Mouse (Mus musculus): ENCODE measurements around the gene Pex11g. TPM values are rescaled to one million over a fixed set of nuclear protein-coding genes. Genes with fewer than 3 reads are reported as not detected.

Pex11g gene
- polyA plus RNA-seq, 1 experiment from 2014 or later = 4.9 TPM

GRCm38 (mm10) chr8:3415259-3415658 is 52.2 kb downstream of the Pex11g start:
- WGBS = 71% methylated on average over 4 of the region's 4 CpGs
- no peaks in the 10 kb centered on the region; the same call in 1 of the 2 replicates for H3K9me3 ChIP-seq (replicated peaks)
- ATAC-seq (ENCODE audit: insufficient number of reproducible peaks, low FRiP score) = no peak
- no peaks in the 10 kb centered on the region for H3K27me3 ChIP-seq (replicated peaks)
- no peak overlapping the region for H3K4me2 ChIP-seq
- H3K27ac ChIP-seq (ENCODE audit: poor library complexity, severe bottlenecking) = no peak overlapping the region
- no peak overlapping the region for H3K9ac ChIP-seq
- no peak overlapping the region for H3K4me3 ChIP-seq
- peaks cover 76% of the 10 kb centered on the region for H3K4me1 ChIP-seq (replicated peaks)
- no peaks in the 10 kb centered on the region for H3K36me3 ChIP-seq

DNA sequence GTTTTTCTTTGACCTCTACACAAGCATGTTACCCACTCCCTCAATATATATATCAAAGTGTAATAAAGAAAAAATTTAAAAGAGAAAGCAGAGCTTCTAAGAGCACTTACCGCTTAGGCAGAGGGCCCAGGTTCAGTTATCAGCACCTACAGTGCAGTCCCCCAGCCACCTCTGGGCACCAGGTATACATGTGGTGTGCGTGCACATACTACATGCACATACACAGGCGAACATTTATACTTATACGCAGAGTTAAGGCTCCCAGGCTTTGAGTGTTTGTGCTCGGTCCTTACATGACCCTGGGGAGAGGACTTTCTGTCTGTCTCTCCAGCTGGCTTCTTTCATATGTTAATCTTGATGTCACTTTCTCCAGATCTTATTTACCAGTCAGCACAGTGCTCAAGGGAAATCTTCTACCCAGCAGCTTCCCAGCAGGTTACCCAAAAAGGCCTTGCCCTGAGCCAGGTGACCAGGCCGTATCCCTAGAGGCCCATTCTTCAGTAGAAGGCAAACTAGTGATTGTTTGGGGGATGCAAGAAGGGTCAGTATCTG is 52.8 kb downstream of the Pex11g start:
- no peak for ATAC-seq (ENCODE audit: insufficient number of reproducible peaks, low FRiP score)
- peaks cover 70% of the 10 kb centered on the region for H3K4me1 ChIP-seq (replicated peaks)
- H3K27ac ChIP-seq (ENCODE audit: poor library complexity, severe bottlenecking) = no peak overlapping the region
- H3K36me3 ChIP-seq = no peaks in the 10 kb centered on the region
- H3K9ac ChIP-seq = no peak overlapping the region
- no peaks in the 10 kb centered on the region; the same call in 1 of the 2 replicates for H3K9me3 ChIP-seq (replicated peaks)
- H3K4me2 ChIP-seq = no peak overlapping the region
- no peaks in the 10 kb centered on the region for H3K27me3 ChIP-seq (replicated peaks)
- H3K4me3 ChIP-seq = no peak overlapping the region
- 71% methylated on average over 6 of the region's 6 CpGs for WGBS

- Histone ChIP-seq H3K4me1 (replicated peaks) (peaks cover 58% of the 10 kb centered on the region), H3K27me3 (replicated peaks) (no peaks in the 10 kb centered on the region), H3K27ac (ENCODE audit: poor library complexity, severe bottlenecking) (no peak overlapping the region), H3K4me2 (no peak overlapping the region), H3K4me3 (no peak overlapping the region), H3K9ac (no peak overlapping the region), H3K9me3 (replicated peaks) (no peaks in the 10 kb centered on the region; the same call in 1 of the 2 replicates), H3K36me3 (no peaks in the 10 kb centered on the region)
- no peak for ATAC-seq (ENCODE audit: insufficient number of reproducible peaks, low FRiP score)
- WGBS = 95% methylated on average over 1 of the region's 1 CpGs
These were observed 54.7 kb downstream of the Pex11g start for GRCm38 (mm10) chr8:3412816-3413215.

- Histone ChIP-seq H3K4me3 (no peak overlapping the region), H3K9ac (no peak overlapping the region), H3K36me3 (no peaks in the 10 kb centered on the region), H3K4me1 (replicated peaks) (peaks cover 51% of the 10 kb centered on the region), H3K4me2 (no peak overlapping the region), H3K27ac (ENCODE audit: poor library complexity, severe bottlenecking) (peak overlapping the region; percentile 36; the same call in 1 of the 2 replicates), H3K27me3 (replicated peaks) (no peaks in the 10 kb centered on the region), H3K9me3 (replicated peaks) (no peaks in the 10 kb centered on the region; the same call in 1 of the 2 replicates)
- 41% methylated on average over 7 of the region's 7 CpGs for WGBS
- 0 out of 2 replicates have a peak, but pooled peaks have one; percentile 33 for ATAC-seq (ENCODE audit: insufficient number of reproducible peaks, low FRiP score)
These were observed 55.6 kb downstream of the Pex11g start for GRCm38 (mm10) chr8:3411901-3412301.

DNA sequence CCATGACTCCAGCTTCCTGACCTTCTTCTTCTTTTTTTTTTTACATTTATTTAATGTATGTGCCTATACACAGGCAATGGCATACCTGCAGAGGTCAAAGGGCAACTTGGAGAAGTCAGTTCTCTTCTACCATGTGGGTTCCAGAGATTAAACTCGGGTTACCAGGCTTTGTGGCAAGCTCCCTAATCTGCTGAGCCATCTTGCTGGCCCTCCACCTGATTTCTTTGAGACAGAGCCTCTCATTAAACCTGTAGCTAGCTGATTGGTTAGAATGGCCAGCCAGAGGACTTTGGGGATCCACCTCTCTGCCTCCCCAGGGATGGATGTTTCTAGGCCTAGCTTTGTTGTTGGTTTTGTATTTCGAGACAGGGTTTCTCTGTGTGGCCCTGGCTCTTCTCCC is 56.4 kb downstream of the Pex11g start:
- Histone ChIP-seq H3K36me3 (no peaks in the 10 kb centered on the region), H3K27me3 (replicated peaks) (no peaks in the 10 kb centered on the region), H3K9ac (no peak overlapping the region), H3K9me3 (replicated peaks) (no peaks in the 10 kb centered on the region; the same call in 1 of the 2 replicates), H3K4me3 (no peak overlapping the region), H3K27ac (ENCODE audit: poor library complexity, severe bottlenecking) (no peak overlapping the region), H3K4me2 (no peak overlapping the region), H3K4me1 (replicated peaks) (peaks cover 45% of the 10 kb centered on the region)
- no peak for ATAC-seq (ENCODE audit: insufficient number of reproducible peaks, low FRiP score)
- 71% methylated on average over 2 of the region's 2 CpGs for WGBS

- peaks cover 20% of the 10 kb centered on the region for H3K4me1 ChIP-seq (replicated peaks)
- H3K27ac ChIP-seq (ENCODE audit: poor library complexity, severe bottlenecking) = no peak overlapping the region
- no peaks in the 10 kb centered on the region for H3K27me3 ChIP-seq (replicated peaks)
- ATAC-seq (ENCODE audit: insufficient number of reproducible peaks, low FRiP score) = no peak
- peaks cover 4% of the 10 kb centered on the region; the same call in 1 of the 2 replicates for H3K36me3 ChIP-seq
- H3K9me3 ChIP-seq (replicated peaks) = no peaks in the 10 kb centered on the region; the same call in 1 of the 2 replicates
- WGBS = 65% methylated on average over 3 of the region's 3 CpGs
- H3K9ac ChIP-seq = no peak overlapping the region
- no peak overlapping the region for H3K4me3 ChIP-seq
- no peak overlapping the region for H3K4me2 ChIP-seq
These were observed 60.1 kb downstream of the Pex11g start for GRCm38 (mm10) chr8:3407417-3407816.

Other genes with a start within 250 kb of the Pex11g start
- gene Insr, start 188.1 kb downstream of the Pex11g start, polyA plus RNA-seq (2016; fragmentation: Nextera tagmentation; extraction: Ambion mirVana) = 48.6 and 48.8 TPM in 2 replicates
- not detected in 2 replicates for gene A430078G23Rik, start 114.3 kb downstream of the Pex11g start, polyA plus RNA-seq (2016; fragmentation: Nextera tagmentation; extraction: Ambion mirVana)
- gene Arhgef18, start 74.7 kb downstream of the Pex11g start, polyA plus RNA-seq (2016; fragmentation: Nextera tagmentation; extraction: Ambion mirVana) = 7.1 and 8.2 TPM in 2 replicates
- not detected in 2 replicates for gene Tex45, start 3.2 kb upstream of the Pex11g start, polyA plus RNA-seq (2016; fragmentation: Nextera tagmentation; extraction: Ambion mirVana)
- 34.2 and 36.2 TPM in 2 replicates for gene Zfp358, start 25.5 kb upstream of the Pex11g start, polyA plus RNA-seq (2016; fragmentation: Nextera tagmentation; extraction: Ambion mirVana)
- gene Mcoln1, start 32.8 kb upstream of the Pex11g start, polyA plus RNA-seq (2016; fragmentation: Nextera tagmentation; extraction: Ambion mirVana) = 52.7 and 53.5 TPM in 2 replicates
- gene Pnpla6, start 47.7 kb upstream of the Pex11g start, polyA plus RNA-seq (2016; fragmentation: Nextera tagmentation; extraction: Ambion mirVana) = 21.7 and 23.4 TPM in 2 replicates
- 4.7 and 5.2 TPM in 2 replicates for gene C330021F23Rik, start 100.3 kb upstream of the Pex11g start, polyA plus RNA-seq (2016; fragmentation: Nextera tagmentation; extraction: Ambion mirVana)
- 1.4 and 2.4 TPM in 2 replicates for gene Camsap3, start 119.6 kb upstream of the Pex11g start, polyA plus RNA-seq (2016; fragmentation: Nextera tagmentation; extraction: Ambion mirVana)
- 33.8 and 34.9 TPM in 2 replicates for gene Xab2, start 153.6 kb upstream of the Pex11g start, polyA plus RNA-seq (2016; fragmentation: Nextera tagmentation; extraction: Ambion mirVana)
- gene Pet100, start 153.9 kb upstream of the Pex11g start, polyA plus RNA-seq (2016; fragmentation: Nextera tagmentation; extraction: Ambion mirVana) = 110 and 115 TPM in 2 replicates
- gene Pcp2, start 157.9 kb upstream of the Pex11g start, polyA plus RNA-seq (2016; fragmentation: Nextera tagmentation; extraction: Ambion mirVana) = 0.33 TPM in 1 of 2 replicates, not detected in the other
- 48.2 and 60.0 TPM in 2 replicates for gene Stxbp2, start 163.3 kb upstream of the Pex11g start, polyA plus RNA-seq (2016; fragmentation: Nextera tagmentation; extraction: Ambion mirVana)
- not detected in 2 replicates for gene Retn, start 188.1 kb upstream of the Pex11g start, polyA plus RNA-seq (2016; fragmentation: Nextera tagmentation; extraction: Ambion mirVana)
- not detected in 2 replicates for gene Mcemp1, start 198.1 kb upstream of the Pex11g start, polyA plus RNA-seq (2016; fragmentation: Nextera tagmentation; extraction: Ambion mirVana)
- 6.7 and 7.3 TPM in 2 replicates for gene Fcor, start 204.7 kb upstream of the Pex11g start, polyA plus RNA-seq (2016; fragmentation: Nextera tagmentation; extraction: Ambion mirVana)
- 33.3 and 34.1 TPM in 2 replicates for gene Trappc5, start 208.6 kb upstream of the Pex11g start, polyA plus RNA-seq (2016; fragmentation: Nextera tagmentation; extraction: Ambion mirVana)
- 0.14 and 0.19 TPM in 2 replicates for gene Fcer2a, start 226.5 kb upstream of the Pex11g start, polyA plus RNA-seq (2016; fragmentation: Nextera tagmentation; extraction: Ambion mirVana)

Data from heart, embryonic 12.5 days (tissue).